Mouse (Mus musculus): Measurements from ENCODE around the gene Eng.

Eng gene

GRCm38 (mm10) chr2:32624111-32624748 lies 22.2 kb upstream of the Eng start:
- no peak for DNase-seq

DNA sequence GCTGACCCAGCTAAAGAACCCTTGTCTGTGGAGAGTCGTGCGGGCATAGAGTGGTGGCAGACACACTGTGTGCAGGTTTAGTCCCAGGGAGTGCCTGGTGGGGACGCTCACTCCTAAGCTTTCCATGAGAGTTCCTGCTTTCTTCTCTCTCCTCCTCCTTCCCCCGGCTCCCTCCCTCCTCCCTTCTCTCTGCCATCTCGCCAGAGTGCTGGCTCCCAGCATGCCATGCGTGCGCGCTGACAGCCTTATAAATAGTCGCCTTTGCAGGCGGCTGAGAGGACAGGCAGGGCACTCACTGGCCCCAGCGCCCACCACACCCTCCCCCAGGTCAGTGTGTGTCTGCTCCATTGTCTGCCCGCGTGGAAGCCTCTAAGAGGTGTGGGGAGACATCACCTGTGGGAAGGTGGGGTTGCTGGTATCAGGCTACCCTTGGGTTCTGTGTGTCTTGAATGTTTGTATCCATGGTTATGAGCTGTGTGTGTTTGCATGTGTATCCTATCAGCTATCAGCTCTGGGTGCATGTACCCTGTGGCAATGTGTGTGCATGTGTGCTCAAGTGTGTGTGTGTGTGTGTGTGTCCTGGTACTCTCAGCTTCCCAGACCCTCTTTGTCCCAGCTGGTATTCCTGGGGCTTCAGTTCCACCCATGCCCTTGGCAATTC lies 21.1 kb upstream of the Eng start:
- peak; percentile 80 for DNase-seq

DNA sequence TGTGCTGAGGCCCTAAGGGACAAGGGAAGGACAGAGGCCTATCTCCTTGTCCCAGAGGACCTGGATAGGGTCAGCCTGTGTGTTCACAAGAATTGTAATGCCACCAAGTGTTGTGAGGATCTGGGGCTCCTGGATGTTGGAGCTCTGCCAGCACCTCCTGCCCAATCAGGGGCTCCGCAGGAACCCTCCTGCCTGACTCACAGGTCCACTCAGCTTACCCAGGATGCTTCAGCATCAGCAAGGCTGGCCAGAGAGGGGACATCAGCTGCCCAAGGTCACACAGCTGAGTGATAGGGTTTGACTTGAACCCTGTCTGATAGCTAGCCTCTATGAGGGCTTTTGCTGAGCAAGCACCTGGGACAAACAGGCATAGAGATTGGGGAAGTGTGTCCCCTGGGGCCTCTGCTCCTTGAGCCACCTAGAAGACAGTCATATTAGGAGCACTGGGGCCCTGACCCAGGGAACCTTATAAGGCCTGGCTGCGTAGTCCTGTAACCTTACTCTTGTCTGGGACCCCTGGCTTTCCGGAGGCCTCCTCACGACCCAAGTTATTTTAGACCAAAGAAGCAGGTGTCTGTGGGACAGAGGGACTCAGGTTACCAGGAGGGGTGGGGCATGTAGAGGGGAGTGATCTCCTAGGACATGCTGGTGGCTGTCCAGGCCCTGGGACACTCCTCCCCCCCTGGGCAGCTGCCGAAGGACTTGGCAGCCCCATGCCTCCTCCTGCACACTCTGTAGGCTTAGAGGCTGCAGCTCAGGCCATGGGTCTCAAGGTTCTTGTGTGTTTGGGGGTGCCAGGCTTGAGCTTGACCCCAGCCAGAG lies 20.3 kb upstream of the Eng start:
- DNase-seq, result no peak

GRCm38 (mm10) chr2:32627266-32628043 lies 18.9 kb upstream of the Eng start:
- DNase-seq, result no peak

DNA sequence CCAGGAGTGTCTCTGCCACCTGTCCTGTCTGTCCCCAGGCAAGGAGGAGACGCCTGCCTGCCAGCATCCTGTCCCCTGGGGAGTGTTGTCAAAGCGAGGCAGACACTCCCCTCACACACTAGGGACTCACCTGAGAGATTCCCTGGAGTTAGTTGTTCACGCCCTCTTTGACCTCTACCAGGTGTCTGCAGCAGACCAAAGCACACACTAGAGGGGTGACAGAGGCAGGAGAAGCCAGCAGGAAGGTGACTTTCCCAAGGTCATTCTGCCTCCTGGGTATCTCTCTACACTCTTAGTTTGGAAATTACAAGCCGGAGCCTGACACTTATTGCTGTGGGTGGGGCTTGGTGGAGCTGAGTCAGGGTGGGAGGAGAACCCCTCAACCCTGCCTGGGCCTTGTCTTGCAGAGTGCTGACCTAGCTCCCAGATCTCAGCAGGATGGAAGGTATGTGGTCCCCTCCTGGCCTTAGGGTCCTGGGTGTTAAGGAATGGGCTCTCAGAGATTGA lies 18.3 kb upstream of the Eng start:
- peak; percentile 41 for DNase-seq

DNA sequence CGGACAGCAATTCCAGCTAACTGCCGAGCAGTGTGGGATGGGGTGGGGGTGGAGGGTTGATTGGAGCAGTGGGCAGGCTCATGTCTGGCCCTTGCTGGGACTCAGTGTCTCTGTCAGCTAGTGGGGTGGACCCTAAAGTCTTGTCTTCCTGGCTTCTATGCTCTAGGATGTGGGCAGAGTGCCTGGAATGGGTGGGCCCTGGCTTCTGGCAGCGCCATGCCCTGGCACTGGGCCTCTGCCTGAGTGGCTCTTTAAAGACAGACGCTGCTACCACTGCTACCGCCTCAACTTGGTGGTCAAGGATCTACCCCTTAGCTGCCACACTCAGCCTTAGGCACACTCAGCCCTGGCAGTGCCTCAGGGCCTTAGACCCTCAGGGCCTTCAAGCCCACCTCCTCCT lies 17.7 kb upstream of the Eng start:
- DNase-seq, result peak; percentile 95

DNA sequence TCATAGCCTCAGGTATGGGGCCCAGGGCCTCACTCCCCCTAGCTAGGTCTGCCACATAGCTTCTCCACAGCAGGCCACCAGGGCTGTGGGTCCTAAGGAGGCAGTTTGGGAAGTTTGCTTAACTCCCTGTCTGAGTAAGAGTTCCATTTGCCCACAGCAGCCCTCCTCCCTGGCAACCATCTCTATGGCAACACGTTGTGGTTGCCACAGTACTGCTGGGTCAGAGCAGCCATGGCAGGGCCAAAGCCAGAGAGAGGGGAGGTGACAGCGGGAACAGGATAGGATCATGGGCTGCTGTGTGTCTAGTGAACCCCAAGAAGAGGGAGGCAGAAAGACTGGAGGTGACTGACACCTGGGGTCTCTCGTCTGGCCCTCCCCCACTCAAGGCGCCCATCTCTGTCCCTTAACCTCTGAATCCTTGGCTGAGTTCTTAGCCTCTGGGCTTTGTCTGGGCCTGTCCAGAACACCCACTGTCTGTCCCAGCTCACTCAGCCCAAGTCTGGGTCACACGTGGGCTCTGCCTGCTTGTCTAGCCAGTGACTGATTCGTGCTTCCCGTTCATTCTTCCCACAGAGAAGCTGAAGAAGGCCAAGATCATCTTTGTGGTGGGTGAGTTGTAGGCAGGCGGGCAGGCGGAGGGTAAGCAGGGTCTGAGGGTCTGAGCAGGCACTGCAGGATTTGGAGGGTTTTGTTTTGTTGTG lies 17.0 kb upstream of the Eng start:
- peak; percentile 82 for DNase-seq

DNA sequence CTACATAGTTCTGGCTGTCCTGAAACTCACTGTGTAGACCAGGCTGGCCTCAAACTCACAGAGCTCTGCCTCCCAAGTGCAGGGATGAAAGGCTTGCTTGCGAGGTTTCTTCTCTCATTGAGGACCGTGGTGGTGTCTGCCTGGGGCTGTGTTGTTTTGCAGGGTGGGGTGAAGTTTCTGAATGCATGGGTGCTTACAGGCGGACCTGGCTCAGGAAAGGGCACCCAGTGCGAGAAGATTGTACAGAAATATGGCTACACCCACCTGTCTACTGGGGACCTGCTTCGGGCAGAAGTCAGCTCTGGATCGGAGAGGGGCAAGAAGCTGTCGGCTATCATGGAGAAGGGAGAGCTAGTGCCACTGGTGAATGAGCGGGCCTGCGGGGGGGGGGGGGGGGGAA lies 16.4 kb upstream of the Eng start:
- DNase-seq, result no peak

GRCm38 (mm10) chr2:32631046-32631445 lies 15.3 kb upstream of the Eng start:
- DNase-seq, result no peak

- peak; percentile 92 for DNase-seq
Observed at GRCm38 (mm10) chr2:32631737-32632394, 14.5 kb upstream of the Eng start.

DNA sequence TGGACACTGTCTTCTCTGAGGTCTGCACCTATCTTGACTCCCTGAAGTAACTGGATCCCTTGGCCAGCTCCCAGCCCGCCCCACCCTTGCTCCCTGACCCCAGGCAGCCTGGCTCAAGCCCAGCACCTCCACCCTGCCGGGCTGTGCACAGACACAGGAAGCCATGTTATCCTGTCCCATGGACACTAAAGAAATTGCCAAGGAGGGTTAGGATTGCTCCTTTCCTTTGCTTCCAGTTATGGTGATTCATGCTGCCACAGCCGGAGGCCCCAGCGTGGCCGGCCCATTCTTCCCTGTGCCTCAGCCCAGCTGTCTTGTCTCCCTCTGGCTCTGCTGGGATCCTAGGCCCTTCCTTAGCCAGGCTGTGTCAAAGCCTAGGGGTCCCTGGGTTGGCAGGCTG lies 12.7 kb upstream of the Eng start:
- peak; percentile 83 for DNase-seq

DNA sequence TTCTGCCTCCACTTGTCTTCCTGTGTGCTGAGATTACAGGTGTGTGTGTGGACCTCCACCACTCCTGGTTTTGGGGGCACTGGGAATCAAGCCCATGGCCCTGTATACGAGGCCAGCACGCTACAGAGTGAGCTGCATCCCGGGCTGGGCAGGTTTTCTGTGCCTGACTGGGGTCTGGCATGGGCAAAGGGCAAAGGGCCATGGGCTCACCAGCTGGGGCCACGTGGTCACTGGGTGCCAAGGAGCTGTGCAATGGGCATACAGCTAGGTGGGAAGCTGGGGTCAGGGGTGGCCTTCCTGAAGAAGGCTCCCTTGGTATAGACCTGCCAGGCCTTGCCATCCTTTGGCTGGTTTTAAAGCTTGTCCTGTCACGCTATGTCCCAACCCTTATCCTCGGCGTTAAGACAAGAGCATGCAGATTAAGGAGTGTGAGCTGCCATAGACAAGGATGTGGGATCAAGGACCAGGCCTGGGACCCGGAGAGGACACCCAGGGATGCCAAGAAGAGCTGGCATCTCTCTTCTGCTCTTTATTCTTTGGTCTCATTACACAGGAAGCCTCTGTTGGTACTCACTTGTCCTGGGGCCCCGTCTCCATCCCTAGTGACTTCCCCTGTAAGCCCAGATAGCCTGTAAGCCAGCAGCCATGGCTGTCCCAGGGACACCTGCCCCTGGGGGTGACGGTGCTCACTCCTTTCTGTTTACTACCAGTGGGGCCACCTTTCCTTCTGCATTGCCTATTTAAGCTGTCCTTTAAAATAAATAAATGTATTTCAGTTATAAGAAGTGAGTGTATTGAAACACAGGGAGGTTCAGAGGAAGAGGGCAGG lies 11.9 kb upstream of the Eng start:
- DNase-seq, result no peak

DNA sequence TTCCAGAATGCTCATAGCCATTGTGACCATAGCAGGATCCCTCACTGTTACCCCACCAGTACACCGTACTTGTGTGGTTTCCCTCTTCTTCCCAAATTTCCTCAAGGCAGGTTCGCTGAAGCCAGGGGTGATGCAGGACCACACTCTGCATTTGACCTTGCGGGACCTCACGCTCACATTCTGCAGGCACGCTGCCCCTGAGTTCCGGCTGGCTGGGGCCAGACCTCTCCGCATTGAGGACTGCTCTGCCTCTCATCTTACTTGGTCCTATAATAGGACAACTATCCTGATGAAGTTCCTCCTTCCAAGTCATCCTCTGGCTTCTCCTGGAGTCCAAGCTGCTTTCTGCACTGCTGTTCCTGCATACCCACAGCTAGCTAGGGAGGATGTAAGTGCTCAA lies 9.8 kb upstream of the Eng start:
- DNase-seq, result no peak

DNA sequence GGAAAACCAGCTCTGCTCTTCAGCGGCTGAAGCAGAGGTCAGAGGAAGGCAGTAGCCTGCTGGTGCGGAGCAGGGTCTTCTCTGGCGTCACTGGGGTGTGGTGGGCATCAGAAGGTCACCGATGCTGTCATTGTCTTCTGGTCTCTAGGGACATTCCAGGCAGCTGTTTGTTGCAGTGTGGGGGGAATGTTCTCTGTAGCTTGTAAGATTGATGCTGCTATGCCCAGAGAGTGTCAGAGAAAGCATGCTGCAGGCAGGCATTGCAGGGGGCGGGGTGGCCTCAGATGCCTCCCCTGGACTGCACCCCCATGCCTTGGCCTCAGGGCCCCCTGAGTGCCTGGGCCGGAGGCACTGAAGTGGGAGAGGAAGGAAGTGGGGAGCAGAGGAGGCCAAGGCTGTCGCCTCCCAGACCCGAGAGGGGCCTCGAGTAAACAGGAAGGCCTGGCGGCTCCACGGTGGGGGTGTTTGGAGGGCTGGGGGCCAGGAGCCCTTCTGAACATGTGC lies 8.6 kb upstream of the Eng start:
- peak; percentile 88 for DNase-seq

DNA sequence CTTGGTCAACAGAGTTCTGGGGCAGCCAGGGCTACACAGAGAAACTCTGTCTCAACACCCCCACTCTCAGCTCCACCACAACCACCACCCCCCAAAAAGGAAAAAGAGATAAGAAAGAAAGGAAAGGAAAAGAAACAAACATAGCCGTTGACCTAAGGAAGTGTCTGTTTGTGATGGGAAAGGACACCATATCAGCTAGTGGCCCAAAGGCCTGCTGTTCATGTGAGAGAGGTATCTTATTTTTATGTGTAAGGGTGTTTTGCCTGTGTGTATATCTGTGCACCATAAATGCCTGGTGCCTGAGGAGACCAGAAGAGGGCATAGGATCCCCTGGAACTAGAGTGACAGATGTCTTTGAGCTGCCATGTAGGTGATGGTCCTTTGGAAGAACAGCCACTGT lies 6.8 kb upstream of the Eng start:
- DNase-seq, result no peak

- DNase-seq, result no peak
Observed at GRCm38 (mm10) chr2:32640550-32641051, 5.8 kb upstream of the Eng start.

DNA sequence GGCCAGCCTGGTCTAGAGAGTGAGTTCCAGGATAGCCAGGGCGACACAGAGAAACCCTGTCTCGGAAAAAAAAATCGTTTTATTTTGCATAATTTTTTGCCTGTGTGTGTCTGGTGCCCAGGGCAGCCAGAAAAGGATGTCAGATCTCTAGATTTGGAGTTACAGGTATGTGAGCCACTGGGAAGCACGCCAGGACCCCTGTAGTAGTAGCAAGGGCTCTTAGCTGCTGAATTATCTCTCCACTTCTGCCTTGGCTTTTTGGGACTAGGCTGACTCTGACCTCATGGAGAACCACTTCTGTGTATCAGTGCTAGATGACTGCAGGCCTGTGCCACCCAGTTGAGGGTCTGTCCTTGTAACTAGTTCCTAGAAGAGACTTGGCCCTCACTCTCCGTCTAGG lies 4.6 kb upstream of the Eng start:
- no peak for DNase-seq

- no peak for DNase-seq
Observed at GRCm38 (mm10) chr2:32642813-32643212, 3.6 kb upstream of the Eng start.

DNA sequence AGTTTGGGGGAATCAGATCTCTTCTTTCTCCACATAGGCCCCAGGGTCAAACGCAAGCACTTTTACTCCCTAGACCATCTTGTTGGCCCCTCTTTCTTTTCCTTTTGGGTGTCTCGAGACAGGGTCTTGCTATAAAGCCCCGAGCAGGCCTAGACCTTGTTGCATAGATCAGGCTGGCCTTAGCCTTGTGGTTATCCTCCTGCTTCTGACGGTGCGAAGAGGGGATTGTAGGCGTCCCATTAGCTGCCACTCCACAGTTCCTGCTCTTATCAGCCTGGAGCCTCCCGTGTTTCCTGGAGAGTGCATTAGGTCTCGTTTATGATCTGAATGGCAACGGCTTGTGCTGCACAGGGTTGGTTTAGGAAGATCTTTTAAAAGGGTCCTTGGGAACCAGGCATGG lies 2.3 kb upstream of the Eng start:
- DNase-seq, result no peak

GRCm38 (mm10) chr2:32644799-32645475 lies 1.5 kb upstream of the Eng start:
- no peak for DNase-seq
